Mouse (Mus musculus): ENCODE data around the gene Hcfc1.

DNA sequence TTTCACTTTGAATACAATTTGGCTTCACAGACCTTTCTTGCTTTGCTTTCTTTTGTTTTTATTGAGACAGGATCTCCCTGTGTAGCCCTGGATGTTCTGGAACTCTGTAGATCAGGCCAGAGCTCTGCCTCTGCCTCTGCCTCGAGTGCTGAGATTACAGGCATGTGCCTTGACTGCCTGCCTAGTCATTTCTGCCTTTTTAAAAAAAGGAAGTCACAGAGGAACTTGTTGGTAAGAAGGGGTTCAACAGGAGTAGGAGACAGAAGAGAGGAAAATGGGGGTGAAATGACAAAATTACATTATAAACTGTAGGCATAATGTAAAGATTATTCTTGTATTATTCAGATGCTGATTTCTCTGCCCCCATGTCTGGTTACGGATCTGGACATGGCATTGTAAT, 37.5 kb upstream of the Hcfc1 start:
- TF ChIP-seq POLR2A (IDR thresholded peaks at IDR 0.05; ENCODE audit: extremely low read depth, insufficient read depth, low read length): no peak
- TF ChIP-seq CTCF (IDR thresholded peaks at IDR 0.05; ENCODE audit: extremely low read depth, insufficient read depth, low read length): no peak
